Mouse (Mus musculus): ENCODE measurements around the gene Igf2. TPM values are rescaled to one million over a fixed set of nuclear protein-coding genes. Genes with fewer than 3 reads are reported as not detected.

Gene Igf2
- total RNA-seq, 2 experiments from 2014 or later = 20.0 to 29.0 TPM

DNA sequence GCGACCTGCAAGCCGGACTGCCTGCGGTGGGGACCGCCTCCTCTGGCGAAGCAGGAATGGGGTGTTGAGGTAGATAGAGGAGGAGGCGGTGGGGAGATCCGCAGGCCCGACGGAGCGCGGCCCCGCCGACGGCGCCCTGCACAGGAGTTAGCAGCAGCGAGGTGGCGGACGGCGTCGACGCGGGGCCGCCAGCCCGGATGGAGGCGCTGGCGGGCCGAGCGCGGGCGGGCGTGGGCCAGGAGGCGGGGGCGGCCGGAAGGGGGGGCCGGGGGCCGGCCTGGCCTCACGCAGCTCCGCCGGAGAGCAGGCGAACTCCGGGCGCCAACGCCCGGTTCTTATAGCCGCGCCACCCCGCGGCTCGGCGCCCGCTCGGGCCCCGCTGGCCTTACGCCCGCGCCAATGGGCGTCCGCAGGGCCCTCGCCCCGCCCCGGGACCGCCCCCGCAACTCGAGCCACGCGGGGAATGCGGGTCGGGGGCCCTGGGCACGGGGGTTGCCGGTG, 7.4 kb downstream of the Igf2 start:
- DNase-seq (ENCODE audit: low spot score) = no peak

DNA sequence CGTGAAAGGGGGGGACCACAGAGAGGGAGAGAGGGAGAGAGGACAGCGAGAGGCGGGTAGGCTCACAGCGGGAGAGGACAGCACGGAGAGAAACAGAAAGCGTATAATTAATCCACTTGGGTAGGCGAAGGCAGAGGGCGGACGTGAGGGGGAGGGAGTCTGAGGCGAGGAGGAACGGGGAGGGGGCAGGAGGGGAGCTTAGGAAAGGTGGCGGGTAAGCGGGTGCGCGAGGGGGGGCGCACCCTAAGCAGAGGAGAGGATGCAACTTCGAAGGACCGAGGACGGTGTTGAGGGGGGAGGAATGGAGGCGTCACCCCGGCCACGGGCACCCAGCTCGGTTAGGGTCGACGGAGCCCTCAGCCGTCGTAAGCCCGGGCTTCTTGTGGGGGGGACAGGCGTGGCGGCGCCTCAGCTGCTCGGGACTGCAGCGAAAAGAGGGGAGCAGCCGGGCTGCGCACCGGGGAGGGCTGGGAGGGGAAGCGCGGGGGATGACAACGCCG, 7.9 kb downstream of the Igf2 start:
- no peak for DNase-seq (ENCODE audit: low spot score)

DNA sequence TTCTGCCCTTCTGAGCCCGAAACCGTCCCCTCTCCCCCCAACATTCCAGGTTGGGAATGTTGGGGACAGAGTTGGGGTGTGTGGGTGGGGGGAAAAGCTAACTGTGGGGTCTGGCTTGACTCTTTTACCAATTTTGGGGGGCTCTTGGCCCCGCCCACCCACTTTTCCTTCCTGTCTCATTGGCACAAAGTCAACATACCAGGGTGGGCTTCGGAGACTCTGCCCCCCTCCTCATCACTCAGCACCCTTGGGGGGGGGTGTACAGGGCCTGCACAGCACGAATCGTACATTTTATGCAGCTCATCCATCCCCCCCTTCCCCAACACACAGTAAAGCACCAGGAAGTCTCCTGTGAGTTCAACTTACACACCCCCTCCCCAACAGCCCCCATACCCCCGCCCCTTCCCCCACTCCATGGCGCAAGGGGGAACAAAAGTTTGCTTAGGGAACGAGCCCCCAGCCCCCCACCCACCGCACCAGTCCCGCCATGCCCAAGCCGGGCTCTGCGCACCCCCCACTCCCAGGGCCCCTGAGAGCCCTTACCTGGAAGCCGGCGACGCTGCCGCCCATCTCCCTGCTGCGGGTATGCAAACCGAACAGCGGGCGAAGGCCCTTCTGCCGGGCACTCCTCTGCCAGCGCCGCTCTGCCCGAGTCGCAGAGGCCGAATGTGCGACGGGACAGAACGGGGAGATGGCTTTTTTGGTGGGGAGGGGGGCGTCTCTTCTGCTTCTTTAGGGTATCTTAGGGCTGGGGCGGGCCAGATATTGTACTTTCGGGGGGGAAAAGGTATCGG, 8.6 kb downstream of the Igf2 start:
- DNase-seq (ENCODE audit: low spot score) = no peak

DNA sequence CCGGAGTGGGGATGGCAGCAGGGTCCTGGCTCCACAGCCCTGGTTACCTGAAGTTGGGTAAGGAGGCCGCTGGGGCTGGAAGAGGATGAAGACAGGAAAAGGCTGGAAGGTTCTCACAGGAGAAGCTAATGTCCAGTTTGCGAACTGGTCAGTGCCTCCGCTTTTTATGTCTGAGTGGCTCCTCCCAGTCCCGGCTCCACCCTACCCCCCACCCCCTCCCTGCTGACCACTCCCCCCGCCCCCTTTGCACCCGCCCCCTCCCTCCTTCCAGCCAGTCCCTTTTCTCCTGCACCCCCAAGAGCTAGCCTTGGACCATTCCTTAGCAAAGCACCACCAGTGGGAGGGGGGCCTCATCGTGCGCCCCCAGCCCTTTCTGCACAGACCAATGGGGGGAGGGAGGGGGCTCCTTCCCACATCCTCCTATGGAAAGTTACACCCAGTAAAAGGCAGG, 9.2 kb downstream of the Igf2 start:
- DNase-seq (ENCODE audit: low spot score) = no peak

DNA sequence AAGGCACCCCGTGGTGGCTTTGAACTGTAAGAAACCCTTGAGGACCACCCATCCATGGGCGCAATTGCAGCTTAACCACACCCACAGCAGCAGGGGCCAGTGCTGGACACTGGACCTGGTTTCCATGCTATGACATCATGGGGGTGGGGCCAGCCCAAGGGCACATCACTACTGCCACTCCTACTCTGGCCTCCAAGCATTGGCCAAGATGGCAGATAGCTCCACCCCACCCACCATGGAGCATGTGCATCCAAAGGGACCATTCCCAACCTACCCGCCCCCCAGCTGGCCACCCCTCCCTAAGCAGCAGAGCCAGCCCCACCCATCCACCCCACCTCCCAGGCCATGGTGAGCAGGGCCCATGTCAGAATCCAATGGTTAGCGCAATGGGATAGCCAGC, 10.6 kb downstream of the Igf2 start:
- DNase-seq (ENCODE audit: low spot score) = no peak

GRCm38 (mm10) chr7:142655633-142656032, 11.0 kb downstream of the Igf2 start:
- no peak for DNase-seq (ENCODE audit: low spot score)

- DNase-seq (ENCODE audit: low spot score) = no peak
Observed at GRCm38 (mm10) chr7:142653726-142654125, 12.9 kb downstream of the Igf2 start.

GRCm38 (mm10) chr7:142646676-142647075, 19.9 kb downstream of the Igf2 start:
- no peak for DNase-seq (ENCODE audit: low spot score)

GRCm38 (mm10) chr7:142645045-142645444, 21.6 kb downstream of the Igf2 start:
- DNase-seq (ENCODE audit: low spot score) = no peak

GRCm38 (mm10) chr7:142636178-142636577, 30.4 kb downstream of the Igf2 start:
- DNase-seq (ENCODE audit: low spot score) = no peak

DNA sequence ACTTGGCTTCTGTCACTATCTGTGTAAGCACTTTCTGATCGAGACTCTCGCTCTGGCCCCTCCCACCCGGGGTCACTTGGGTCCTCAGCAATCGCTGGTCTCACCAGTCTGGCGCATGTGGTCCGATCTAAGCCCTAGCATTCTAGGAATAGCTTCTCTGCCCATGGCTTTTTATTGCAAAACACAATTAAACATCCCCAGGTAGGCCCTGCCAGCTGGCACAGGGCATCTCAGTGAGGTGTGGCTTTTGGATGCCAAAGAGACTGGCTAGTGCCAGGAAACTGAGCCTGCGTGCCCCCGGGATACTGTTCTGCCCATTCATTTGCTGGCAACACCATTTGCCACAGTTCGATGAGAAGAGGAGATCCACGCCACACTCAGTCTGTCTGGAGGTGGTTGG, 35.9 kb downstream of the Igf2 start:
- DNase-seq (ENCODE audit: low spot score) = no peak

GRCm38 (mm10) chr7:142629806-142630205, 36.8 kb downstream of the Igf2 start:
- DNase-seq (ENCODE audit: low spot score) = peak; percentile 78

DNA sequence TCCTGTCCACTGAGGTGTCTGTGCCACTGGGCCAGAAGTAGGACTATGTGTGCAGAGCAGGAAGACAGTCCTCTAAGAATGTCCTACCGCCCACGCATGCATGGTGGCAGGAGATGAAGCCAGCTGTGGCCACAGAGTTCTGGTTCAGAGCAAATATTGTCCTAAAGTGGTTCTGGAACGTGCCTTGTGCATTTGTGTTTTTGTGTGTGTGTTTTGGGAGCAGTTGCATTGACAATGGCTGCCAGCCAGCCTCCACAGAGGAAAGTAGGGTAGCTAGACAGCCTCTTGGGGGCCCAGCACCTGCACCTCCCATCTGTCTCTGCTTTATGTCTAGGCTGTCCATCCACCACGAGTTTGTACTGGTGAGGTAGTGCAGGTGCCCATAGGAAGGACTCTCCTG, 44.4 kb downstream of the Igf2 start:
- no peak for DNase-seq (ENCODE audit: low spot score)

DNA sequence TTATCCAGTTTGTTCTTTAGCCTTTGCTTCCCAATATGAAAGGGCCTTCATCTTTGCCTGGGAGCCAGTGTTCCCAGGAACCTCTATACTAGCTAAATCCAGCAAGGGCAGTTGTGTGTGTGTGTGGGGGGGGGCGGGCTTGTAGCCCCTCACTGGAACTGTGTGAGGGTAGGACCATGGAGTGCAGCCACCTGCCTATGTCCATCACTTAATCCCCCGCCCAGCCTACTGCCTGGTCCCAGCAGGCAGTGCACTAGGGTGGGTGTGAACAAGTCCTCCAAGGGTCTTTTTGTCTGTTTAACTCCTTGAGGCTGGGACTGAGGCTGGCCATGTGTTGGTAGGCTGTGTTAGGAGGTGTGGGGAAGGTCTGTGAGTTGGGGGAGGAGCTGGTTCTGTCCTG, 53.5 kb downstream of the Igf2 start:
- DNase-seq (ENCODE audit: low spot score) = no peak

GRCm38 (mm10) chr7:142610627-142611406, 55.8 kb downstream of the Igf2 start:
- peak; percentile 61 for DNase-seq (ENCODE audit: low spot score)

GRCm38 (mm10) chr7:142600921-142601320, 65.7 kb downstream of the Igf2 start:
- DNase-seq (ENCODE audit: low spot score) = peak; percentile 86

Small RNA genes within 50 kb of the gene (microRNA-seq; reads per million reads assigned to microRNA genes)
- 170 reads per million, percentile 65 among the genes with 10 or more reads in this experiment for gene Mir483

Other genes starting within 250 kb of the Igf2 start
- not detected for gene Syt8, start 232.0 kb downstream of the Igf2 start, total RNA-seq (2021)
- over 10,000 TPM; 19,257 to 20,060 TPM for gene Tnni2, start 225.0 kb downstream of the Igf2 start, total RNA-seq (2021)
- 10 to 100 TPM; 30.3 to 38.4 TPM for gene Lsp1, start 206.0 kb downstream of the Igf2 start, total RNA-seq (2021)
- gene Tnnt3, start 168.0 kb downstream of the Igf2 start, total RNA-seq (2021) = over 10,000 TPM; 35,269 to 35,976 TPM
- gene Mrpl23, start 134.1 kb downstream of the Igf2 start, total RNA-seq (2021) = 1 to 10 TPM; 1.7 to 1.9 TPM
- not detected for gene Gm49394, start 3.1 kb upstream of the Igf2 start, total RNA-seq (2021)
- not detected for gene Ins2, start 76.6 kb upstream of the Igf2 start, total RNA-seq (2021)

Measured in gastrocnemius, adult 18-20 months (tissue).